Mouse (Mus musculus): Measurements from ENCODE around the gene Slc12a8. TPM values are rescaled to one million over a fixed set of nuclear protein-coding genes. Genes with fewer than 3 reads are reported as not detected.

Gene Slc12a8
- total and polyA plus RNA-seq, 3 experiments = 12.2 to 17.4 (median 16.5) TPM

- TF ChIP-seq NRF1 (IDR thresholded peaks at IDR 0.05; ENCODE audit: low read depth, low read length) (no peak), ZC3H11A (IDR thresholded peaks at IDR 0.05; ENCODE audit: low read depth, low read length) (no peak), MAX (IDR thresholded peaks at IDR 0.05; ENCODE audit: low read length) (no peak; the same call in 1 of the 2 replicates), GABPA (IDR thresholded peaks at IDR 0.05; ENCODE audit: insufficient replicate concordance, low read depth, low read length) (no peak), ETS1 (conservative IDR thresholded peaks at IDR 0.05; ENCODE audit: low read depth, low read length) (peak; percentile 89), CHD1 (IDR thresholded peaks at IDR 0.05; ENCODE audit: low read depth, low read length) (peak; percentile 82), CTCF (conservative IDR thresholded peaks at IDR 0.05 in 1 of 2, IDR thresholded peaks at IDR 0.05 in 1 of 2; ENCODE audit: low read depth in 2 of 2, low read length in 2 of 2) (no peak), SMC3 (IDR thresholded peaks at IDR 0.05; ENCODE audit: low read depth, low read length) (no peak; the same call in 1 of the 2 replicates), TBP (conservative IDR thresholded peaks at IDR 0.05; ENCODE audit: low read depth, low read length) (peak; percentile 76), MYC (IDR thresholded peaks at IDR 0.05; ENCODE audit: low read depth, low read length) (peak; percentile 26; the same call in 1 of the 2 replicates), CHD2 (IDR thresholded peaks at IDR 0.05; ENCODE audit: low read length) (peak; percentile 55), ZNF384 (IDR thresholded peaks at IDR 0.05; ENCODE audit: low read depth, low read length) (peak; percentile 93), MAZ (IDR thresholded peaks at IDR 0.05; ENCODE audit: low read depth, low read length) (peak; percentile 86; the same call in 1 of the 2 replicates)
Observed at GRCm38 (mm10) chr16:33697576-33698276, 180.6 kb downstream of the Slc12a8 start (continued).

DNA sequence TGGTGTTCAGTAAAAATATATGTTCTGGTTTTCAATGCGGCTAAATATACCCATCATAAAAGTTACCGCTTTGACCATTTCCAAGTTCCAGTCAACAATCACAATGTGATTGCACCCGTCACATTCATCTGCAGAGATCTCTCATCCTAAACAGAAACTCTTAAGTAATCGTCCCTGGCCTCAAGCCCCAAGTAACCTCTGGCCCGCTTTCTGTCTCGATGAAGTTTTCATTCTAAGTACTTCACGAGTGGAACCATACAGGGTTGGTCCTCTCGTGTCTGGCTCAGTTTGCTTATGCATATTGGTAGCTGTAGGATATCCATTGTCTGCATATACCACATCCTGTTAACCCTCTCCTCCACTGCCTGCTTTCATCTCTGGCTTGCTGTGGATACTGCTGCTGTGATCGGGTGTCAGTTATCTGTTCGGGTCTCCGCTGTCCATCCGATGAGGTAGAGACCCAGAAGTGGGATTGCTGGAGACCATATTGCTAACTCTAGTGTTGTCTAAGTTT is 181.2 kb downstream of the Slc12a8 start:
- peak overlapping the region; percentile 10; the same call in 1 of the 2 replicates for H3K9ac ChIP-seq (ENCODE audit: insufficient read depth, low read depth)
- peaks cover 57 to 95% of the 10 kb centered on the region in 2 experiments for H3K4me1 ChIP-seq (ENCODE audit: control insufficient read depth in 1 of 2, insufficient read depth in 2 of 2)
- peaks cover 90% of the 10 kb centered on the region for H3K79me2 ChIP-seq (replicated peaks; ENCODE audit: control insufficient read depth, extremely low read depth, insufficient read depth, poor library complexity, severe bottlenecking)
- peaks cover 31 to 83% of the 10 kb centered on the region in 2 experiments for H3K36me3 ChIP-seq (replicated peaks in 1 of 2; ENCODE audit: control insufficient read depth in 1 of 2, insufficient read depth in 1 of 2, low read length in 1 of 2)
- no peak for DNase-seq (ENCODE audit: extremely low read depth)
- no peaks in the 10 kb centered on the region for H3K27me3 ChIP-seq (replicated peaks)
- H3K9me3 ChIP-seq (replicated peaks; ENCODE audit: low read length) = no peaks in the 10 kb centered on the region
- in situ Hi-C loops (cut with MboI; ENCODE audit: low pct_ligation_motif_present, low pct_unique_long_range_greater_than_20kb, low sequenced_read_pairs) (no loop called here), dilution Hi-C loops (cut with MboI; ENCODE audit: extremely low pct_ligation_motif_present, extremely low pct_unique_long_range_greater_than_20kb, low sequenced_read_pairs) (no loop called here)
- TF ChIP-seq TBP (conservative IDR thresholded peaks at IDR 0.05; ENCODE audit: low read depth, low read length) = 0 out of 2 replicates have a peak, but pooled peaks have one; percentile 3
- TF ChIP-seq USF1 (IDR thresholded peaks at IDR 0.05; ENCODE audit: low read depth, low read length) = no peak
- peak; percentile 2; the same call in 1 of the 2 replicates for TF ChIP-seq UBTF (IDR thresholded peaks at IDR 0.05; ENCODE audit: low read depth, low read length)
- TF ChIP-seq JUND (conservative IDR thresholded peaks at IDR 0.05; ENCODE audit: low read depth, low read length) = no peak
- TF ChIP-seq SMC3 (IDR thresholded peaks at IDR 0.05; ENCODE audit: low read depth, low read length) = peak; percentile 23; the same call in 1 of the 2 replicates
- TF ChIP-seq ZNF384 (IDR thresholded peaks at IDR 0.05; ENCODE audit: low read depth, low read length) = no peak
- peak; percentile 14; the same call in 1 of the 2 replicates for TF ChIP-seq MAX (IDR thresholded peaks at IDR 0.05; ENCODE audit: low read length)
- peak; percentile 4; the same call in 1 of the 2 replicates for TF ChIP-seq CHD1 (IDR thresholded peaks at IDR 0.05; ENCODE audit: low read depth, low read length)
- 0 out of 2 replicates have a peak, but pooled peaks have one; percentile 15 for TF ChIP-seq ZMIZ1 (IDR thresholded peaks at IDR 0.05; ENCODE audit: low read depth, low read length)
- peak; percentile 8; the same call in 1 of the 2 replicates for TF ChIP-seq RCOR1 (conservative IDR thresholded peaks at IDR 0.05; ENCODE audit: low read depth, low read length)
- no peak for TF ChIP-seq ZKSCAN1 (IDR thresholded peaks at IDR 0.05; ENCODE audit: borderline replicate concordance, low read depth, low read length)
- no peak for TF ChIP-seq MAFK (IDR thresholded peaks at IDR 0.05; ENCODE audit: insufficient replicate concordance, low read length)
- no peak for TF ChIP-seq TCF12 (IDR thresholded peaks at IDR 0.05; ENCODE audit: low read depth, low read length)
- peak overlapping the region; percentile 94 for H3K27ac ChIP-seq (ENCODE audit: insufficient read depth, low read depth)
- peak overlapping the region; percentile 95 for H3K4me2 ChIP-seq (ENCODE audit: insufficient read depth, low read depth, poor library complexity, severe bottlenecking)
- H3K4me3 ChIP-seq (replicated peaks in 1 of 3; ENCODE audit: low read depth in 2 of 3, low read length in 2 of 3, poor library complexity in 1 of 3) = peak overlapping the region in 2 of 3 experiments; percentile 6 to 29
